Mouse (Mus musculus): ENCODE measurements around the gene Mtus2. TPM values are rescaled to one million over a fixed set of nuclear protein-coding genes. Genes with fewer than 3 reads are reported as not detected.
"Not testable (repeated sequence)": the region's sequence is repeated elsewhere in the genome, so short reads cannot be mapped to it uniquely, and the experiment has no call there.

The Mtus2 gene
- polyA plus RNA-seq, 1 experiment from 2014 or later: 4.1 TPM

GRCm38 (mm10) chr5:147939226-147939625 is 17.9 kb upstream of the Mtus2 start:
- Histone ChIP-seq H3K4me2 (ENCODE audit: low read length) (no peak overlapping the region), H3K27ac (no peak overlapping the region), H3K27me3 (ENCODE audit: insufficient read depth, low read length) (no peaks in the 10 kb centered on the region), H3K4me3 (replicated peaks; ENCODE audit: low read depth, low read length) (no peak overlapping the region), H3K36me3 (ENCODE audit: insufficient read depth, low read length) (no peaks in the 10 kb centered on the region), H3K9ac (ENCODE audit: low read depth, low read length) (no peak overlapping the region), H3K9me3 (replicated peaks; ENCODE audit: low read length) (no peaks in the 10 kb centered on the region), H3K4me1 (replicated peaks; ENCODE audit: insufficient read depth, low read length) (no peaks in the 10 kb centered on the region)
- DNase-seq (ENCODE audit: low spot score): no peak
- WGBS: 73% methylated on average over 5 of the region's 5 CpGs
- no peak for TF ChIP-seq CTCF (IDR thresholded peaks at IDR 0.05; ENCODE audit: low read depth)
- no peak for ATAC-seq (replicated peaks; ENCODE audit: low FRiP score, low read depth)

- H3K4me3 ChIP-seq (replicated peaks; ENCODE audit: low read depth, low read length): no peak overlapping the region
- ATAC-seq (replicated peaks; ENCODE audit: low FRiP score, low read depth) (no peak), DNase-seq (ENCODE audit: low spot score) (peak; percentile 76)
- H3K4me1 ChIP-seq (replicated peaks; ENCODE audit: insufficient read depth, low read length): no peaks in the 10 kb centered on the region
- 29% methylated on average over 5 of the region's 5 CpGs for WGBS
- no peaks in the 10 kb centered on the region for H3K9me3 ChIP-seq (replicated peaks; ENCODE audit: low read length)
- no peak overlapping the region for H3K4me2 ChIP-seq (ENCODE audit: low read length)
- H3K9ac ChIP-seq (ENCODE audit: low read depth, low read length): no peak overlapping the region
- H3K27ac ChIP-seq: no peak overlapping the region
- H3K27me3 ChIP-seq (ENCODE audit: insufficient read depth, low read length): no peaks in the 10 kb centered on the region
- no peaks in the 10 kb centered on the region for H3K36me3 ChIP-seq (ENCODE audit: insufficient read depth, low read length)
- TF ChIP-seq CTCF (IDR thresholded peaks at IDR 0.05; ENCODE audit: low read depth): peak; percentile 79
These were observed 12.0 kb upstream of the Mtus2 start for GRCm38 (mm10) chr5:147945000-147945666.

- ATAC-seq (replicated peaks; ENCODE audit: low FRiP score, low read depth) (no peak), DNase-seq (ENCODE audit: low spot score) (no peak)
- H3K9me3 ChIP-seq (replicated peaks; ENCODE audit: low read length): no peaks in the 10 kb centered on the region
- 72% methylated on average over 14 of the region's 14 CpGs for WGBS
- TF ChIP-seq CTCF (IDR thresholded peaks at IDR 0.05; ENCODE audit: low read depth): no peak
- no peak overlapping the region for H3K27ac ChIP-seq
- no peak overlapping the region for H3K4me2 ChIP-seq (ENCODE audit: low read length)
- no peak overlapping the region for H3K4me3 ChIP-seq (replicated peaks; ENCODE audit: low read depth, low read length)
- H3K9ac ChIP-seq (ENCODE audit: low read depth, low read length): no peak overlapping the region
- no peaks in the 10 kb centered on the region for H3K36me3 ChIP-seq (ENCODE audit: insufficient read depth, low read length)
- no peaks in the 10 kb centered on the region for H3K4me1 ChIP-seq (replicated peaks; ENCODE audit: insufficient read depth, low read length)
- H3K27me3 ChIP-seq (ENCODE audit: insufficient read depth, low read length): no peaks in the 10 kb centered on the region
These were observed 7.2 kb upstream of the Mtus2 start for GRCm38 (mm10) chr5:147949881-147950280.

GRCm38 (mm10) chr5:147951751-147952150 is 5.4 kb upstream of the Mtus2 start:
- H3K27me3 ChIP-seq (ENCODE audit: insufficient read depth, low read length): 0 out of 2 replicates have a peak, but pooled peaks cover 5% of the 10 kb centered on the region
- H3K36me3 ChIP-seq (ENCODE audit: insufficient read depth, low read length): no peaks in the 10 kb centered on the region
- DNase-seq (ENCODE audit: low spot score) (no peak), ATAC-seq (replicated peaks; ENCODE audit: low FRiP score, low read depth) (no peak)
- H3K9ac ChIP-seq (ENCODE audit: low read depth, low read length): no peak overlapping the region
- H3K4me1 ChIP-seq (replicated peaks; ENCODE audit: insufficient read depth, low read length): no peaks in the 10 kb centered on the region
- H3K27ac ChIP-seq: no peak overlapping the region
- H3K4me2 ChIP-seq (ENCODE audit: low read length): no peak overlapping the region
- no peak overlapping the region for H3K4me3 ChIP-seq (replicated peaks; ENCODE audit: low read depth, low read length)
- H3K9me3 ChIP-seq (replicated peaks; ENCODE audit: low read length): no peaks in the 10 kb centered on the region
- TF ChIP-seq CTCF (IDR thresholded peaks at IDR 0.05; ENCODE audit: low read depth): no peak
- 48% methylated on average over 2 of the region's 2 CpGs for WGBS

GRCm38 (mm10) chr5:147953181-147953580 is 3.9 kb upstream of the Mtus2 start:
- H3K9me3 ChIP-seq (replicated peaks; ENCODE audit: low read length); H3K36me3 ChIP-seq (ENCODE audit: insufficient read depth, low read length); H3K4me2 ChIP-seq (ENCODE audit: low read length); H3K9ac ChIP-seq (ENCODE audit: low read depth, low read length); H3K4me3 ChIP-seq (replicated peaks; ENCODE audit: low read depth, low read length); DNase-seq (ENCODE audit: low spot score); ATAC-seq (replicated peaks; ENCODE audit: low FRiP score, low read depth); H3K27ac ChIP-seq: not testable (repeated sequence)
- 84% methylated on average over 5 of the region's 5 CpGs for WGBS
- Histone ChIP-seq H3K27me3 (ENCODE audit: insufficient read depth, low read length) (peaks cover 18% of the 10 kb centered on the region), H3K4me1 (replicated peaks; ENCODE audit: insufficient read depth, low read length) (peaks cover 12% of the 10 kb centered on the region; the same call in 1 of the 2 replicates)

GRCm38 (mm10) chr5:147955671-147956070 is 1.4 kb upstream of the Mtus2 start:
- WGBS: 32% methylated on average over 5 of the region's 5 CpGs
- Histone ChIP-seq H3K9ac (ENCODE audit: low read depth, low read length) (no peak overlapping the region), H3K36me3 (ENCODE audit: insufficient read depth, low read length) (no peaks in the 10 kb centered on the region), H3K4me2 (ENCODE audit: low read length) (no peak overlapping the region), H3K27ac (no peak overlapping the region), H3K4me3 (replicated peaks; ENCODE audit: low read depth, low read length) (no peak overlapping the region), H3K27me3 (ENCODE audit: insufficient read depth, low read length) (peaks cover 18% of the 10 kb centered on the region), H3K4me1 (replicated peaks; ENCODE audit: insufficient read depth, low read length) (peaks cover 12% of the 10 kb centered on the region; the same call in 1 of the 2 replicates), H3K9me3 (replicated peaks; ENCODE audit: low read length) (no peaks in the 10 kb centered on the region)
- no peak for ATAC-seq (replicated peaks; ENCODE audit: low FRiP score, low read depth)
- DNase-seq (ENCODE audit: low spot score): no peak
- TF ChIP-seq CTCF (IDR thresholded peaks at IDR 0.05; ENCODE audit: low read depth): no peak

GRCm38 (mm10) chr5:147956421-147956820 is 699 bp upstream of the Mtus2 start:
- no peaks in the 10 kb centered on the region for H3K9me3 ChIP-seq (replicated peaks; ENCODE audit: low read length)
- H3K27ac ChIP-seq: no peak overlapping the region
- TF ChIP-seq CTCF (IDR thresholded peaks at IDR 0.05; ENCODE audit: low read depth): no peak
- 0 out of 2 replicates have a peak overlapping the region, but pooled peaks have one; percentile 93 for H3K4me2 ChIP-seq (ENCODE audit: low read length)
- H3K9ac ChIP-seq (ENCODE audit: low read depth, low read length): no peak overlapping the region
- ATAC-seq (replicated peaks; ENCODE audit: low FRiP score, low read depth): no peak
- no peak for DNase-seq (ENCODE audit: low spot score)
- no peak overlapping the region for H3K4me3 ChIP-seq (replicated peaks; ENCODE audit: low read depth, low read length)
- H3K36me3 ChIP-seq (ENCODE audit: insufficient read depth, low read length): no peaks in the 10 kb centered on the region
- 3% methylated on average over 11 of the region's 11 CpGs for WGBS
- peaks cover 18% of the 10 kb centered on the region for H3K27me3 ChIP-seq (ENCODE audit: insufficient read depth, low read length)
- H3K4me1 ChIP-seq (replicated peaks; ENCODE audit: insufficient read depth, low read length): peaks cover 12% of the 10 kb centered on the region; the same call in 1 of the 2 replicates

Measured in kidney, postnatal 0 days (tissue).